Mouse (Mus musculus) cerebellum, adult (tissue): ENCODE results near the gene Fam166b.

Experiments used
- ATAC-seq: cut with Nextera tagmentation; 2 replicates; pipeline ENCODE4 v1.9.2; 2017; ENCODE audit warnings: mild to moderate bottlenecking, moderate library complexity, mixed read lengths; ENCODE audit not compliant: insufficient number of reproducible peaks, low FRiP score, low TSS enrichment

Fam166b gene

DNA sequence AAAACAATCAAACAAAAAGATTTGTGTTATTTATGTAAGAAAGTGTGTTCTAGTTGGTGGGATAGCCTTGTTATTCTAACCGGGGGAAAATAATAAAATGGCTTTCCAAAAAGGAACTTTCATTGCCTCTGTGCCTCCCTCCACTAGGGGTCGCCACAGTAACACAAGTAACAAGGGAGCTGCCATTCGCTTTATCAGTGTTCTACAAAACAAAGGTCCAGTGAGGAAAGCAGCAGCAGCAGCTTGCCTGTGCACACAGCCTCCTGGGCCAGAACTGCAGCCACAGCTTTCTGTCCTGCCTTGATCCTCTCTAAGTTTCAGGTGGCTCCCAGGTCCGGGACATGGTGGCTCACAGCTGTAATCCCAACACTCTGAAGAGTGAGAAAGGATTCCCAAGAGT is 2.8 kb upstream of the Fam166b start:
- peak; percentile 64 for ATAC-seq

DNA sequence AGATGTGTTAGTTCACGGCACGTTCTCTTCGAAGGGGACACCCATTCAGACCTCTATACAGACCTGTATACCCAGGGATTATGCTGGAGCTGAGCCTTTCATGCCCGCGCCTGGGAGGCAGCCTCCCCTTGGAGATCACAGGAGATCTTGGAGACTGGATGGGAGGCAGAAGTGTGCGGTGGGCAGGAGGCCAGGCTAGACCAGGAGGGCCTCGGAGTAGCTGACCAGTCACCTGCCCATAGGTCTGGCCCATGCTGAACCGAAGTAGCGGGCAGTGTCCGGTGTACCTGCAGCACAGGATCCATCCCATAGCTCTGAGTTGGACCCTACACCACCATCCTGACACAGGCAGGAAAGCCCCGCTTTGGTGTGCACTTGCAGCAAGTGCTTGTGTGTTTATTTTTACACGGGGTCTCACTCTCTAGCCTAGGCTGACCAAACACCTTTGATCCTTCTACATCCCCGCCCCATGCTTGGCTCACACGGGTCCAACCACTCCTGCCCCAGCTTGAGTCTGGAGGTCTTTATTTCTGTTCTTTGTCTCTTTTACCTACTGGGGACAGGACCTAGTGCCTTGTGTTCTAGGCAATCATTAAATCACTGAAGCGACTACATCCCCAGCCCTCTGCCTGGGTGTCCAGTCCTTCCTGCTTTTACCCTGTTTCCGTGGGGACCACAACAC is 613 bp downstream of the Fam166b start:
- no peak for ATAC-seq

DNA sequence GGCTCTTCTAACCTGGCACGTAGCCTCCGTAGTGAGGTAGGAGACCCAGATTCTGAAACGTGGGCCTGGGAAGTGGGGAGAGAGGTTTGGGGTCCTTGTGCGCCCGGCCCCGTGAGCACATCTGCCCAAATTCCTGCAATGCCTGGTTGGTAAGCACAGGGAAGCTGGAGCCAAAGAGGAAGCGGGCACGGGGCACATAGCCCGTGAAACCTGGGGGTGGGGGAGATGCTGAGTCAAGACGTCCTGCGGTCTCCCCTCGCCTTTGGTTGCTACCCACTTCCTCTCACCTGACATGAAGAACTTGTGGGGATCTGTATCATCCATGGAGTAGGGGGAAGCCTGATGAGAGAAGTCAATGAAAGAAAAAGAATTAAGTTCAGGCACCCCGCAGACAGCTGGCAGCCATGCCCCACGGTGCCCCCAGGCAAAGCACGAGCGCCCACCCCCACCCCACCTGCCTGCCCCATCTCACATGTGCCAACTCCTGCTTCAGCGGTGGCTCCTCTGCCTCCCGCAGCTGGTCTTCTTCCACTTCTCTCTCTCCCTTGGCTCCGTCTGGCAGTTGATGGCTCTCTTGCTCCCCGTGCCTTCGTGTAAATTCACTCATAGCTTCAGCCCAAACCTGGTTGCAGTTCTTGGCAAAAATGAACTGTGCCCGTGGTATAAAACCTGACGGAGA is 1.3 kb downstream of the Fam166b start:
- no peak for ATAC-seq

DNA sequence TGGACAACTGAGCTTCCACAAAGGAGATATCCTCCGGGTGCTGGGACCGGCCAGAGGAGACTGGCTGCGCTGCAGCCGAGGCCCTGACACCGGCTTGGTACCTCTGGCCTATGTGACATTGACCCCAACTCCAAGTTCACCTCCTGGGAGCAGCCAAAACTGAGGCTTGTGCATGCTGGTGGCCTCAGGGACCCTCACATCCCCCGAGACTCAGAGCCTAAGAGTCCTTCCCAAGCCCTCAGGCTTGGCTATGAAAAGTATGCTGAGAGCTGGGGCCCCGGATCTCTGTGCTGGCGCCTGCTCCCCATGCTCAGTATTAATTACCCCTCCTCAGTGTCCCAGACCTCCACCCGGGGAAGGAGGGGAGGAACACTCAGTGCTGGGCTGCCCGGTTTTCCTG is 2.4 kb downstream of the Fam166b start:
- ATAC-seq, result no peak

DNA sequence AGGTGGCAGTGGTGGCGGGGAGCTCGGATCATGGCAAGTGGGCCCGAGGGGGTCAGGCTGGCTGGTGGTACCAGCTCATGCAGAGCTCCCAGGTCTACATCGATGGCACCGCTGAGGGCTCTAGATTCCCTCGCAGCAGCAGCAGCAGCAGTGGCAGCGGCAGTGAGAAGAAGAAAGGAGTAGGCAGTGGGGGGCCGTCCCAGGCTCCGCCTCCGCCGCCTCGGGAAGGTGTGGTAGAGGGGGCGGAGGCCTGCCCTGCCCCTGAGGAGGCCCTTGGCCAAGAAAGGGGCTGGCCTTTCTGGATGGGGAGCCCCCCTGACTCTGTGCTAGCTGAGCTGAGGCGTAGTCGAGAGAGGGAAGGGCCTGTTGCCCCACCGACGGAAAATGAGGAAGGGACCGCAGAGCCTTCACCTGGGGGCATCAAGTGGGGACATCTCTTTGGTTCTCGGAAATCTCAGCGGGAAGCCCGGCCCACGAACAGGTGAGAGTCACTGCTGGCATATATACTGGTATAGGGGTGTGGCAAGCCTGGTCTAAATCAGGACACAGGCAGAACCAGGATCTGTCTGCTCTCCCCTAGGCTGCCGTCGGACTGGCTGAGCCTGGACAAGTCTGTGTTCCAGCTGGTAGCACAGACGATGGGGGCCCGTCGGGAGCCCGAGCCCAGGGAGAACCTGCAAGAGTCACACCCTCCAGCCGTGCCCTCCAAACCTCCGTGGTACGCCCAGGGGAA is 3.1 kb downstream of the Fam166b start:
- ATAC-seq, result no peak

DNA sequence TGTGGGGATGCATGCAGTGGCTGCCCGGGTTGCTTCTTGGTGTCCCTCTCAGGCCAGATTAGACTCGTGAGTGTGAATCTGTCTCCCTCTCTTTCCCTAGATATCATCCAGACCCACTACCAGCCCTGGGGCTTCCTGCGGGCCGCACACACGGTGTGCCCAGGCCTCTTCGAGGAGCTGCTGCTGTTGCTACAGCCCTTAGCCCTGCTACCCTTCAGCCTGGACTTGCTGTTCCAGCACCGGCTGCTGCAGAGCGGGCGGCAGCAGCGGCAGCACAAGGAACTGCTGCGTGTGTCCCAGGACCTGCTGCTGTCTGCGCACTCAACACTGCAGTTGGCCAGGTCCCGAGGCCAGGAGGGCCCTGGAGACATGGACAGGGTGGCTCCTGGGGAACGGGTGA is 3.7 kb downstream of the Fam166b start:
- ATAC-seq, result no peak

DNA sequence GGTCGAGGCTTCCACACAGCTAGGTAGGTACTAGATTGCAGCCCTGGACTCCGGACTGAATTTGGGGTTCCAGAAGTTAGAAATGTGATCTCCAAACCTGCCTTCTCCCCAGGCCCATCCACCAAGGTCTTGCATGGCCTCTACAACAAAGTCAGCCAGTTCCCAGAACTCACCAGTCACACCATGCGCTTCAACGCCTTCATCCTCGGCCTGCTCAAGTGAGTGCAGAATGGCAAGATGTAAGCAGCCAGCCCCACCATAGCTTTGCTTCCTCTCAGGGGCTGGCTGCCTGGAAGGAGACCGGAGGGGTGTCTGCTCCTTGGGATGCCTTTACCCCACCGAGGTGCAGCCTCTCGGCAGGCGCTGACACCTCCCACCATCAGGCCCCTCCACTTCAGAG is 4.9 kb downstream of the Fam166b start:
- no peak for ATAC-seq

DNA sequence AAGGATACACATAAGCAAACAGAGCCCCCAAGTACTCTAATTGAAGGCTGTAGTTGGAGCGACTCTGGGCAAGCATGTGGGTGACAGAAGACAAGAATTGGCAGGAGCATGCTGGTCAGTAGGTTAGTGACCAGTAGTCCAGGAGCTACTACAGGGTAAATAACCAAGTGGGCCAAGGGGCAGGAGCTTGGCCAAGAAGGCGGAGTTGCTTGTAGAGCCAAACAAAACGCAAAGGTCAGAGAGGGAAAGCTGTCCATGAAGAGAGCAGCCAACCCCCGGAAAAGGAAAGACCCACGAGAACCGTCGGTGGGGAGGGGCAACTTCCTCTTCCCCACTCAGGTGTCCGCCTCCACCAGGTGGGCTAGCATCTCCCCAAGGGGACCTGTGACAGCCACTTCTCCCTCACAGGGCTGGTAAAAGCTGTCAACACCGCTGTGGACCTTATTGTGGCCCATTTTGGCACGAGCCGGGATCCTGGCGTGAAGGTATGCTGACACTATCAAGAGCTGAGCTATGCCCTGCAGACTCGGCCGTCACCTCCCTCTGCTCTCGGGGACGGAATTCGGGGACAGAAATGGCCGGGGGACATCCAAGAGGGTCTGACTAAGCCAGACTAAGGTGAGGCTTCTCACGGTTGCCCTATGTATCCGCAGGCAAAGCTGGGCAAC is 5.5 kb downstream of the Fam166b start:
- ATAC-seq, result no peak

DNA sequence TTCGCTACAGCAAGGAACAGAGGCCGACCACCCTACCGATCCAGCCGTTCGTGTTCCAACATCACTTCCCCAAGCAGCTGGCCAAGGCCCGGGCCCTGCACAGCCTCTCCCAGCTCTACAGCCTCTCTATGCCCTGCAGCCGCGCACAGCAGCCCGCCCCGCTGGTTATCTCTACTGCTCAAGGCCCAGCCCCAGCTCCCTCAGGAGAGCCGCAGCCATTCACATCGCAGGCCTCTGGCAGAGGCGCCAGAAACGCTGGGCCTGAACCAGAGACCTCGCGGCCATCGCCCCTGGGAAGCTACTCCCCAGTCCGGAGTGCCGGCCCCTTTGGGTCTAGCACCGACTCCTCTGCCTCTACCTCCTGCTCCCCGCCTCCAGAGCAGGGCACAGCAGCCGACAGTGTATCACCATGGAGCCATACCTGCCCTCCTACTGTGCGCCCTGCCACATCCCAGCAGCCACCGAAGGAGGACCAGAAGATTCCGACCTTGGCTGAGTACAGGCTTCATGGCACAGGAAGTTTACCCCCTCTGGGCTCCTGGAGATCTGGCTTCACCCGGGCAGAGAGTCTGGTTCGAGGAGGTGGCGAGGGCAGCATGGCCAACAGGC is 7.2 kb downstream of the Fam166b start:
- no peak for ATAC-seq

DNA sequence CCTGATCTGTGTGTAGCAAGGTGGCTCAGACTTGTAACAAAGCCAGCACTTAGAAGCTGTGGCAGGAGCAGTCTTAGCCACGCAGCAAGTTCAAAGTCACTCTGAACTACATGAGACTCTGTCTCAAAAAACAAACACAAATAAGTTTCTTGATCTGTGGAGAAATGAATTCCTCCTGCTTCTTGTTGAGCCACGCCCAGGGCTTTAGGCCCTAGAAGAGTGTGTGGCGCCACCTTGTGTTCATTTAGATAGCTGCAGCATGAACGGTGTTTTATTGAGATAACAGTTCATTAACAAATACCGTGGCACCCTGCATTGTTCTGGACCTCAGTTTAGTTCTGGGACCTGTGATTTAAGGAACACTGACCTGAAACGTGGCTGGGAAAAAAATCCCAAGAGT is 8.6 kb downstream of the Fam166b start:
- ATAC-seq, result no peak

DNA sequence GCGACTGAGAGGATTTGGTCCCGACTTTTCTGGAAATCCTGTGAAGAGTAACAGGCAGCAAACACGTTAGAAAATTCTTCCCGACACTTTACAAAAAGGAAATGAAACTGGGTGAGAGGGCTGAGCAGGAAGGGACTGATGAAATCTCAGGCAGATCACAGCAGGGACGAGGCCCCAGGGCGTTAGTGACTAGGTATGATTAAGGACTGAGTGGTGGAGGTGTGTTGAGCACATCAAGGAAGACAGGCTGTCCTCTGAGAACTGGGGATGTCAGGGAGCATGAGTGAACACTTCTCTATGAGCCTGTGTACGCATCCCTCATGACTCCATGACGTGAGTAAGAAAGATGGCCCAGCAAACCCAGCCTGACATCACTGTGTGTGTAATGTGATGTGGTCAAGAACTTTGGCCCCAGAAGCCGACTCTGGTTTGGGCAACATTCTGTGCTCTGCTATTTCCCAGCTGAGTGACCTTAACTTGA is 9.1 kb downstream of the Fam166b start:
- ATAC-seq, result no peak

DNA sequence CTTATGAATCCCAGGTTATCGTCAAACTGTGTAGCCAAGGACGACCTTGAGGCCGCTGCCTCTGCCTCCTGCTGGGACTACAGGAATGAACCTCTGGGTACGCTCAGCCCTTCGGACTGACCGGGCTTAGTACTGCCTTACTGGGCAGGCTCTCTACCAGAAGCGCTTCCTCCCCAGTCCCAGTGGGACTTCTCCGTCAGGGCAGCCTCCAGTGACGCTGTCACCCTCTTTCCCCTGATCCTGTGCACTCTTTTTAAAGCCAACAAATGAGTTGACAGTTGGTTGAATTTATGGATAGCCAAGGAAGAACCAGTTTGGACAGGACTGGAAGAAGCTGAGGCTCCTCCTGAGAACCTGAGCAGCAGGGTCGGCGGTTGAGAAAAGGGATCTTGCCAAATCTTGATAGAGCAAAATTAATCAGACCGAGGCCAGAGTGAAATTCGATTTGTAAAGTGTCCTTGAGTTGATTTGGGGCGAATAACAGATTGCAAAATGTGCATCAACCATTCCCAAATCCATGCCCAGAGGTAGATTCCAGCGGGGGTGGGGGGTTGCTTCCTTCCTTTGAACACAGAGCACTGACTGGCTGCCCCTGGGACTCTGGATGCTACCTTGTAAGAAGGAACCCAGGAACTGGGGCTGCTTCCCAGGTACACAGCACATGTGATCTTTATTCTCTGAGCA is 9.8 kb downstream of the Fam166b start:
- ATAC-seq, result no peak

DNA sequence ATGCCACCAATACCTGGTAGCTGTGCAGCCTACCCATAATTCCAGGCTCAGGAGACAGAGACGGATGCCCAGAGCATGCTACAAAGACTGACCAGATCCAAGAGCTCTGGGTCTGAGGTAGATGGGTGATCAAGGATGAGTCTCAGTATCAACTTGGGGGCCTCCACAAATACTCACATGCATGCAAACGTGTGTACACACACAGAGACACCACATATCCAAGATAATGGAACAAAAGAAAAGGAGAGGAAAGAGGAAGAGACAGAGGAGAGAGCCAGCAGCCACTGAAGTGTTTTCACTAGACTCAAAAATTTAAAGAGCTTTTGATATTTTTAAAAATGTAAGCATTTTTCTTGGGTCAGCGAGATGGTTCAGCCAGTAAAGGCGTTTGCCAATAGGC is 10.5 kb downstream of the Fam166b start:
- no peak for ATAC-seq

DNA sequence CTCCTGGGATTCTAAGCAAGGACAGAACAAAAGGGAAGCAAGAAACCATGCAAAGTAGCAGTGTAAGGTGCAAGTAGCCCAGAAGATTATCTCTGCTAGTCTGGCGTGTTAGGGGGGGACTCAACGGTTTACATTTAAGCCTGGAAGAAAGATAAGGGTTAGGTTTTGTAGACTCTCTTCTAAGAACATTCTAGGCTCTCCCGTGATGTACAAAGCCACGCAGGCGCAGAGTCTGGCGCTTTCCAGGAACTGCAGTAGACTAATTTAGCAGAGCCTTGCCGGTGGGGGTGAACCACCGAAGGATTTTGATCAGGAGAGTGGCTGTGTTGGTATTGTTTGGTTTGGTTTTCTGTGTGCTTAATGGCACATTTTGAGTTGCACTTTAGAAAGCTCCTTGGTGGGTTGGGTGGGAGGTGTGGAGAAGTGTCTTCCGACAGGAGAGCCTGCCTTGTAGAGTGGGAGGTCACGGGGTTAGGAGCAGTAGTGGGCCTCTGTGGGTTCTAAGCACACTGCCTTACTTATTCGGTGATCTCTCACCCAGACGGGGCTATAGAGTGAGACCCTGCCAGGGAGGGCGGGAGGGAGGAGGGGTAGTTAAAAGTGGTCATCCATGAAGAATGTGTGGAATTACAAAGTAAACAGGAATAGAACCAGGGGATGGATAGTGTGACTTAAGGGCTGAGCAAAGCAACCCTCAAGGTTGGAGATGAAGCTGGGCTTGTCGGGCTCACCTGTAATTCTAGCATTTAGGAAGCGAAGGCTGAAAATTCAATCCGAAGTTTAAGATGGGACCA is 11.5 kb downstream of the Fam166b start:
- ATAC-seq, result no peak

DNA sequence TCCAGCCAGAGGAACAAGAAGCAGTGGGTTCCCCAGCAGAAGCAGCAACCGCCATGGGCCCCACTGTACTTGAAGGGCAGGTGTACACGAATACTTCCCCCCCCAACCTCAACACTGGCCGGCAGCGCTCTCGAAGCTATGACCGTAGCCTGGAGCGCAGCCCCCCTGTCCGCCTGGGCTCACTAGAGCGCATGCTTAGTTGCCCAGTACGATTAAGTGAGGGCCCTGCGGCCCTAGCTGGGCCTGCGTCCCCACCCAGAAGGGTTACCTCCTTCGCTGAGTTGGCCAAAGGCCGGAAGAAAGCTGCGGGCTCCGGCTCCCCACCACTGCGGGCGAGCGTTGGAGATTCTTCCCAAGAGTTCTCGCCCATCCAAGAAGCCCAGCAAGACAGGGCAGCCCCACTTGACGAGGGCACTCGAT is 12.9 kb downstream of the Fam166b start:
- no peak for ATAC-seq

DNA sequence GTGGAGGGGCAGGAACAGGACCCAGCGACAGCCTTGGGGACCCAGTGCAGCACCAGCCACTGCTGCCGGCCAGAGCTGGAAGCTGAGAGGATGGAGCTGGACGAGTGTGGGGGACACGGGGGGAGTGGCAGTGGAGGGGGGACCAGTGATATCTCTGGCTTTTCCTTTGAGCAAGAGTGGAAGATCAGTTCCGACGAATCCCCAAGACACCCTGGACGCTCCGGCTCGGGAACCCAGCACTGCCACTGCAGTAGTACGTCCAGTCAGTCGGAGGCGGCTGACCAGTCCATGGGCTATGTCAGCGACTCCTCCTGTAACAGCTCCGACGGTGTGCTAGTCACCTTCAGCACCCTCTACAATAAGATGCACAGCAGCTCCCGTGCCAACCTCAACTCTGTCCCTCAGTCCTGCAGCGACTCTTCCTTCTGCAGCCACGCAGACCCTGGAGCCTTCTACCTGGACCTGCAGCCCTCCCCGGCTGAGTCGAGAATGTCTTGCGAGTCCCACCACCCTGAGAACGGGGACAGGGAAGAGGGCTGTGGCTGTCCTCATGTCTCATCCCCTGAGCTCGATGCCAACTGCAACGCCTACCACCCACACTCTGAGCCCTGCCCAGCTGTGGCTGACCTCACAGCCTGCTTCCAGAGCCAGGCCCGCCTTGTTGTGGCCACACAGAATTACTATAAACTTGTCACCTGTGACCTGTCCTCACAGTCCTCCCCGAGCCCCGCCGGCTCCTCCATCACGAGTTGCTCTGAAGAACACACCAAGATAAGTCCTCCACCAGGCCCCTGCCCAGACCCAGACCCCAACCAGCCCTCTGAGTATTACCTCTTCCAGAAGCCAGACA is 13.5 kb downstream of the Fam166b start:
- ATAC-seq, result no peak

DNA sequence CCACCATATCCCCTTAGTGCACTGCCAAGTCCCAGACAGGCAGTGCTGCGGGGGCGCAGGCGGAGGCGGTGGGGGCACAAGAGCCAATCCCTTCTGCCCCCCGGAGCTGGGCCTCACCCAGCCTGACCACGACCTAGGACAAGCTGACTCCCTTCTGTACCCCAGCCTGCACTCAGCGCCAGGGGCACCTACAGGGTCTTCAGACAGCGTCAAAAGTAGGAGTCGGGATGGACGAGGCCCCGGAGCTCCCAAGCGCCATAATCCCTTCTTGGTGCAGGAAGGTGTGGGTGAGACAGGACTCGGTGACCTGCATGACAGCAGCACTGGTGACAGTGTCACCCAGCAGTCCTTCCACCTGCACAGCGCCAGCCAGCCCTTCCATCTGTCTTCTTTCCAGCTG is 14.2 kb downstream of the Fam166b start:
- no peak for ATAC-seq
